Mouse (Mus musculus): ENCODE data around the gene Tmem219. TPM values are rescaled to one million over a fixed set of nuclear protein-coding genes. Genes with fewer than 3 reads are reported as not detected.
"Not testable (repeated sequence)": the region's sequence is repeated elsewhere in the genome, so short reads cannot be mapped to it uniquely, and the experiment has no call there.

The Tmem219 gene
- total RNA-seq, 2 experiments from 2014 or later = 25.2 to 27.5 TPM

- DNase-seq (ENCODE audit: low spot score in 2 of 2) = no peak
Measured at GRCm38 (mm10) chr7:126926299-126926698, 3.6 kb upstream of the Tmem219 start.

GRCm38 (mm10) chr7:126923999-126924398, 1.3 kb upstream of the Tmem219 start:
- DNase-seq (ENCODE audit: low spot score in 2 of 2) = no peak

DNA sequence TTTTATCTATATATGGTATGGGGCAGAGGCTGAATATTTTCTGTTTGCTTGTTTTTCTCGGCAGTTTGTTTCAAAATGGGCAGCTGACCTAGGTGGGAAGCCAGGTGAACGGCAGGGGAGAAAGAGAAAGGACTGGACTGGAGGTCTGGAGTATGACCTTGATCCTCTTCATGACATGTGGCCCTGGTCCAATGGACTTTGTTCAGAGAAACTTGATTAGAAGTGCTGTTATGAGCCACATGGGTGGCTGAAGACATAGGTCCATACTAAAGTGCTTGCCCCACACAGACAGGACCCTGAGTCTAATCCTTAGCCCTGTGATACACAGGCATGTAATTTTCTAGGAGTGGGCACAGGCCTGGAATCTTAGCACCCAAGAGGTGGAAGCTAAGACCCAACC, 1.2 kb downstream of the Tmem219 start:
- no peak for DNase-seq (ENCODE audit: low spot score in 2 of 2)

GRCm38 (mm10) chr7:126919973-126920372, 2.7 kb downstream of the Tmem219 start:
- DNase-seq (ENCODE audit: low spot score in 2 of 2) = no peak

- DNase-seq (ENCODE audit: low spot score in 2 of 2) = not testable (repeated sequence)
Measured at GRCm38 (mm10) chr7:126918356-126918755, 4.4 kb downstream of the Tmem219 start.

GRCm38 (mm10) chr7:126914844-126915243, 7.9 kb downstream of the Tmem219 start:
- DNase-seq (ENCODE audit: low spot score in 2 of 2) = no peak

DNA sequence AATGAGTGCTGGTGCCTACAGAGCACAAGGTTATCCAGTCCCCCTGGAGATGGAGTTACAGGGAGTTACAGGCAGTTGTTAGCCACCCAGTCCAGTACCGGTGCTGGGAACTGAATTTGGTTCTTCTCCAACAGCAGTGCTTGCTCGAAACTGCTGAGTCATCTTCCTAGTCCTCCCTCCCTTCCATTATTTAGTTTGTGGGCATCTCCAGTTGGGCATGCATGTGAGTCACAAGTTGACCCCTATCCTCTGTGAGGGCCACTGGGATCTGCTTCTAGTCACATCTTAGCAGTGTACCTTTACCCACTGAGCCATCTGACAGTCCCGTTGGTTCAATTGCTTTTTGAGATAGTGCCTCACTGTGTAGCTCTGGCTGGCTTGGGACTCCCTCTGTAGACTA, 17.1 kb downstream of the Tmem219 start:
- no peak for DNase-seq (ENCODE audit: low spot score in 2 of 2)

DNA sequence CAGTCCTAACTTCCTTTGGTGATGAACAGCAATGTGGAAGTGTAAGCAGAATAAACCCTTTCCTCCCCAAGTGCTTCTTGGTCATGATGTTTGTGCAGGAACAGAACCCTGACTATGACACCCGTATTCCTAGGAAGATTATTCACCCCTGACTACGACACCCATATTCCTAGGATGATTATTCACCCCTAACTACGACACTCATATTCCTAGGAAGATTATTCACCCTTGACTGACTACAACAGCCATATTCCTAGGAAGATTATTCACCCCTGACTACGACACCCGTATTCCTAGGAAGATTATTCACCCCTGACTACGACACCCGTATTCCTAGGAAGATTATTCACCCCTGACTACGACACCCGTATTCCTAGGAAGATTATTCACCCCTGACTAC, 22.9 kb downstream of the Tmem219 start:
- DNase-seq (ENCODE audit: low spot score in 2 of 2) = not testable (repeated sequence)

- peak; percentile 93 to 95 for DNase-seq (ENCODE audit: low spot score in 2 of 2)
Measured at GRCm38 (mm10) chr7:126898102-126898990, 24.4 kb downstream of the Tmem219 start.

GRCm38 (mm10) chr7:126897390-126898101, 25.2 kb downstream of the Tmem219 start:
- peak in 1 of 2 experiments; percentile 31 for DNase-seq (ENCODE audit: low spot score in 2 of 2)

DNA sequence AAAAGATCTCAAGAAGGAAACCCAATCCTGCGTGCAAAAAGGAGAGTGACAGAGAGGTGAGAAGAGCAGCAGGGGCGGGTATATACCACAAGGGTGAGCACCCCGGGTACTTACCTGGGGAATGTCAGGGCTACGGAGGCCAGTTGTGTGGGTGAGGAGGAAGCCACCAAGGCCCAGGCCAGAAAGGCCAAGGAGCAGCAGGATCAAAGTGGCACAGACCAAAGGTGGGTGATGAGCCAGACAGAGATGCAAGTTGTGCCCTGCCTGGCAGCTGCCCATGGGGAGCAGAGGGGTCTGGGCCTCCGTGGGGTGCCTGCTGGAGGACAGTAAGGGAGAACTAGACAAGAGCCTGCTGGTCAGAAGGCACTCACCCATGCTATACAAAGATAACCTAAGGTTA, 25.8 kb downstream of the Tmem219 start:
- no peak for DNase-seq (ENCODE audit: low spot score in 2 of 2)

DNA sequence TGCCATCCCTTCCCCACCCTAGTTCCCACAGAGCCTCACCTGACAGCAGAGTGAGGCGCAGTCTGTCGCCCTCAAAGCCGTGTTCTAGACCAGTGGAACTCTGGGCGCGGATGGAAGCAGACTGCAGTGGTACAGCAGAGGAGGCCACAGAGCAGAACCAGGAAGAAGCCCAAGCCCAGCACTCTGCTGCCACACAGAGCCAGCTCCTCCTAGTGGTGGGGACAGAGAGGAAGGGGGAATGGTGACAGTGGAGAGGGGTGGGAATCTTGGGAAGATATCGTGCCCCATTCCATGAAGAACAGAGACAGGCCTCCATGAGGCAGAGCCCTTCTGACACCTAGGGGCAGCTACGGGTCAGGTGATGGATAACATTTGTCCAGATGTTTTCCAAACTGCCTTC, 33.9 kb downstream of the Tmem219 start:
- no peak for DNase-seq (ENCODE audit: low spot score in 2 of 2)

DNA sequence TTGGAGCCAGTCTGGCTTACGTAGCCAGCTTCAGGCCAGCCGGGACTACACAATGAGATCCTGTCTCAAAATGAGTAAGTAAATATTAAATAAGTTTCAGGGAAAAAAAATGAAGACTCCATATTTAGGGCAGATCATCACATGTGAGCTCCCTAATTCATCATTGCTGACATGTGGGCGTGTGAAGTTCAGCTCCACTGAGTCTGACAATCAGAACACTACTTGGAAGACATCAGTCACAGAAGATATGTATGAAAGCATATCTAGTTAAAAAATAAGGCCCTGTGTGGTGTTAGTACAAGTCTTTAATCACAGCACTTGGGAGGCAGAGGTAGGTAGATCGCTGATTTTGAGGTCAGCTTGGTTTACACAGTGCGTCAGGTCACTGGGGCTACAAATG, 35.4 kb downstream of the Tmem219 start:
- no peak for DNase-seq (ENCODE audit: low spot score in 2 of 2)

- peak; percentile 98 for DNase-seq (ENCODE audit: low spot score in 2 of 2)
Measured at GRCm38 (mm10) chr7:126884286-126885164, 38.2 kb downstream of the Tmem219 start, which contains the start of gene Taok2. Gene Taok2, minus strand, starts transcription at chr7:126884703.

DNA sequence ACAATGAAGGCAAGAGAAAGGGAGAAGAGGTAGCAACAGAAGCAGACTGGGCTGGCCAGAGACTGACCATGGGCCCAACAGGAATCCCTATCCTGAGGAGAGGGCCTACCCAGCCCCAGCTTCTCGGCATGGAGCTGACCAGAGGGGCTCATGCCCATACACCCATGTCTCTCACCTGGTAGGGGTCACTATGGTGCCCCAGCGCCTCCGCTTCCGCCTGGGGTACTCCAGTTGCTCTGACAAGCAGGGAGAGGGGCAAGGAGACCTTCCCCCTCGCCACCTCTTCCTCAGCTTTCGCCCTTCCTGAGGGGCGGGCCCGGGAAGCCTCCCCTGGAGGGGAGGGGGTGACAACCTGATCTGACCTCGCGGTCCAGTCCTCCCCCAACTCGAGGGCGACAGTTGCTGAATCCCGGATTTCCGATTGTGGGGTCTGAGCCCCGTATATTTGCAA, 39.0 kb downstream of the Tmem219 start:
- no peak for DNase-seq (ENCODE audit: low spot score in 2 of 2)

DNA sequence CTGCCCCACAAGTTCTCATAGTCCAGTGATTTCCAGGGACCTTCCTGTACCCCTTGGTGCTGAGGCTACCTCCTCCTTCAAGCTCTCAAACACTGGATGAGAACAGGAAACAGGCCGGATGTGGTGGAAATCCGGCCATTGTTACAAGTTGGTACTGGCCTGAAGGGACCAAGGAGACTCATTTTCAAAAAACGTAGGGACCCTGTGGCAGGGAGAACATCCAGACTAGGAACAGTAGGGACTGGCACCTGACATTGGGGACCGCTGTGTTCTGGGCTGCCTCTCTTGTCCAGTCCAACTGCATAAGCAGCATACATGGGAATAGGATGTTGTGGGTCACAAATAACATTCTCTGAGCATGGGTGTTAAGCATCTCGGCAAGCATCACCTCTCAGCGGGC, 41.7 kb downstream of the Tmem219 start:
- DNase-seq (ENCODE audit: low spot score in 2 of 2) = no peak

DNA sequence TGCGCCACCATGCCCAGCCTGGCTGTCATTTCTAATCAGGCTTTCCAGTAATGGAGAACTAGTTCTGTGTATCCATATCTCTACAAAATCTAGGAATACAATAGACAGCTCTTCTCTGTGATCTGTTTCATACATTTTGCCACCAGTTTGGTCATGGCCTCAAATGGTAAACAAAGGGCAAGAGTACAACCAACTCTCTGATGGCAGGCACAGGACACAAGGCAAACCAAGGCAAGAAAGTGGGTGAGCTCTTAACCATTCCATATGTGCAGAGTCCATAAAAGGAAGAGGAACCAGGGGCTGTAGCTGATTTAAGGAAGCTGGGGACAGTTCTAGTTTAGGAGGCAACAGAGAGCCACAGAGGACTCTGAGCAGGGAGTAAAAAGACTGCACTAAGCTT, 45.5 kb downstream of the Tmem219 start:
- DNase-seq (ENCODE audit: low spot score in 2 of 2) = no peak

- no peak for DNase-seq (ENCODE audit: low spot score in 2 of 2)
Measured at GRCm38 (mm10) chr7:126870520-126870891, 52.2 kb downstream of the Tmem219 start.

DNA sequence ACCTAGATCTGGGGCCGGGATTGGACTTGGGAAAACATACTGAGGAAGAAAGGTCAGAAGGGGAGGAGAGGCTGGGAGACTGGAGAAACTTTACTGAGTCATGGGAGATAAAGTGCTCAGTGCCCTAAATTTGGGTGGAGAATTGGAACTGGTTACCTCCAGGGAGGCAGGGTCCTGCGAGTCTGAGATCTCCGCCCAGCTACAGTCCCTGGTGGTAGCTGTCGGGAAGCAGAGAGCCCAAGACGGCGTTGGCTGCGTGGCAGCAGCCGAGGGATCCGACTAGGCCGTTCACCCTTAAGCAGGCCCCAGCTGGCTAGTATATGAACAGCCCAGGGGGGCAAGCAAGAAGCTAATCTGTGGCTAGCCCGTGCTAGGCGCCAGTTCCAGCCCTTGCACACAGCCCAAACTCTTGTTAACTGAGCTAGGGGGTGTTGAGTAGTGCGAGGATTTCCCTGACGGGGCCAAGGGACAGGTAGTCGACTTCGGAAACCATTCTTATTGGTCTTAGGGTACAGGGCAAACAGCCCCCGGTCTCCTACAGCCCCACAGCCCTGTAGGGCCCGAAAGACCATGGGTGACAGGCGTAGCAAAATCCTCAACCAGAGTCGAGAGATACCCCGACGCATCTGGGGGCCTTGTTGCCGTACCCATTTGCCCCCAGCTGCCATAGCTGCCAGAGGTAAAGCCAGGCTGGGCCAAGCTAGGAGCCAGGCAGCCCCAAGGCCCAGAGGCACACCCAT, 52.8 kb downstream of the Tmem219 start:
- no peak for DNase-seq (ENCODE audit: low spot score in 2 of 2)

DNA sequence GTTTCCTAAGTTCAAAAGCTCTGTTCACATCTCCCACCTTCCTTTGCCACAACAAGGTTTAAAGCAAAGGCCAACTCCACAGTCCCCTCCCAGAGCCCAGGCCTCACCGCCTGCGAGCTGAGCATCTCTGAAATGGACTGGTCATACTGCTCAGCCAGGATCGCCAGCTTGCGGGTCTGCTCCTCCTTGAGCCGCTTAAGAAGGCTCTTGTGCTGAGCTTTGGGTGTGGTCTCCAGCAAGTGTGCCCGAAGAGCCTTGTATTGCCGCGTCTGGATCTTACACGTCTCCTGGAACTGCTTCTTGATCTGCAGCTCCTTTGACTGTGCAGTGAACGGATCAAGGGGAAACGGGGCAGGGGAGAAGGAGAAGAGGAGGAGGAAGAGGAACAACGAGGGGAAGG, 54.7 kb downstream of the Tmem219 start:
- DNase-seq (ENCODE audit: low spot score in 2 of 2) = no peak

DNA sequence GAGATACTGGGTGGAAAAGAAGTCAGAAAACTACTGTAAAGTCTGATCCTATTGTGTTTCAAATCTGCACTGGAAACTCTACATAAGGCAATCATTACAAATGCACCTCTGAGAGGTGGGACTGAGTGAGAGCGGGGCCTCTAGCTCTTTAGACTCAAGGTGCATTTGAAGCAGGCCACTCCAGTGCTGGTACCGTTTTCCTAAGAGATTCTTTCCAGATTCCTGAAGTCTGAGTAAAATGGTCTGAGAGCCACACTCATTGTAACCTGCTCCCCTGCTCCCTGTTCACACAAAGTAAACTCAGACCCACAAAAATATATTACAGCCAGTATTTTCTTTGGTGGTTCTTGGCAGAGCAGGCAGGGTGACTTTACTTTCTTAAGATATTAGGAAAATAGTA, 55.2 kb downstream of the Tmem219 start:
- DNase-seq (ENCODE audit: low spot score in 2 of 2) = no peak

Measured in layer of hippocampus, postnatal 14 days (tissue).